Mouse (Mus musculus) thymus, adult 2 months (tissue): Measurements from ENCODE around the gene Adamts7.

ENCODE experiments used
- CTCF ChIP-seq: fragments of 200-500 bp; IDR thresholded peaks from 2 replicates; pipeline ENCODE4 v1.5.1; 2012; ENCODE audit warnings: mild to moderate bottlenecking, control low read depth, low read length, moderate library complexity, borderline replicate concordance; ENCODE audit not compliant: control insufficient read depth, poor library complexity, insufficient read depth; ENCODE audit errors: extremely low read depth
- POLR2A ChIP-seq: fragments of 200-500 bp; IDR thresholded peaks from 2 replicates; pipeline ENCODE4 v1.6.1; 2012; ENCODE audit warnings: mild to moderate bottlenecking, low read length, control low read depth, moderate library complexity; ENCODE audit not compliant: control insufficient read depth, poor library complexity, insufficient read depth; ENCODE audit errors: extremely low read depth

GRCm38 (mm10) chr9:90222275-90222674, 59.4 kb downstream of the Adamts7 start:
- TF ChIP-seq POLR2A = no peak
- TF ChIP-seq CTCF = no peak
